Mouse (Mus musculus) spleen, postnatal 10 days (tissue): ENCODE results near the gene Trim56.

Source experiments
- DNase-seq, 2 experiments: peaks; one replicate each; pipeline ENCODE4 v3.0.0; 2021 to 2022; ENCODE audit warnings: low spot score in 2 of 2

The Trim56 gene

GRCm38 (mm10) chr5:137109941-137110593, 5.9 kb downstream of the Trim56 start:
- peak in 1 of 2 experiments; percentile 20 for DNase-seq

GRCm38 (mm10) chr5:137108111-137108510, 7.9 kb downstream of the Trim56 start:
- no peak for DNase-seq

GRCm38 (mm10) chr5:137107670-137108069, 8.3 kb downstream of the Trim56 start:
- DNase-seq, result no peak

- peak; percentile 78 to 87 for DNase-seq
Observed at GRCm38 (mm10) chr5:137107024-137107423, 9.0 kb downstream of the Trim56 start.

GRCm38 (mm10) chr5:137106434-137106833, 9.6 kb downstream of the Trim56 start:
- no peak for DNase-seq

GRCm38 (mm10) chr5:137103969-137104368, 12.0 kb downstream of the Trim56 start:
- peak in 1 of 2 experiments; percentile 54 for DNase-seq

GRCm38 (mm10) chr5:137102575-137103522, 13.2 kb downstream of the Trim56 start:
- DNase-seq, result peak; percentile 71 to 85

GRCm38 (mm10) chr5:137102078-137102477, 13.9 kb downstream of the Trim56 start:
- DNase-seq, result no peak

GRCm38 (mm10) chr5:137100660-137101059, 15.3 kb downstream of the Trim56 start:
- DNase-seq, result no peak

- no peak for DNase-seq
Observed at GRCm38 (mm10) chr5:137098418-137098817, 17.6 kb downstream of the Trim56 start.

- DNase-seq, result no peak
Observed at GRCm38 (mm10) chr5:137096037-137096436, 20.0 kb downstream of the Trim56 start.

- no peak for DNase-seq
Observed at GRCm38 (mm10) chr5:137095135-137095534, 20.9 kb downstream of the Trim56 start.

- no peak for DNase-seq
Observed at GRCm38 (mm10) chr5:137093720-137094119, 22.3 kb downstream of the Trim56 start.

GRCm38 (mm10) chr5:137091560-137091959, 24.4 kb downstream of the Trim56 start:
- no peak for DNase-seq

GRCm38 (mm10) chr5:137090870-137091269, 25.1 kb downstream of the Trim56 start:
- no peak for DNase-seq

GRCm38 (mm10) chr5:137087410-137087809, 28.6 kb downstream of the Trim56 start:
- no peak for DNase-seq

- no peak for DNase-seq
Observed at GRCm38 (mm10) chr5:137085731-137086130, 30.3 kb downstream of the Trim56 start.

- DNase-seq, result no peak
Observed at GRCm38 (mm10) chr5:137085021-137085420, 31.0 kb downstream of the Trim56 start.

GRCm38 (mm10) chr5:137083051-137083450, 33.0 kb downstream of the Trim56 start:
- no peak for DNase-seq

GRCm38 (mm10) chr5:137079849-137080248, 36.2 kb downstream of the Trim56 start:
- no peak for DNase-seq

GRCm38 (mm10) chr5:137078616-137079015, 37.4 kb downstream of the Trim56 start:
- DNase-seq, result no peak

GRCm38 (mm10) chr5:137078041-137078440, 38.0 kb downstream of the Trim56 start:
- DNase-seq, result no peak

GRCm38 (mm10) chr5:137077187-137077586, 38.8 kb downstream of the Trim56 start:
- no peak for DNase-seq
